Mouse (Mus musculus) forebrain, embryonic 12.5 days (tissue): ENCODE measurements around the gene Uts2r. TPM values are rescaled to one million over a fixed set of nuclear protein-coding genes. Genes with fewer than 3 reads are reported as not detected.

Source experiments
- ATAC-seq: fragments of 200-750 bp; cut with Nextera tagmentation; 2 replicates; pipeline ENCODE4 v1.8.0; 2017; ENCODE audit warnings: moderate TSS enrichment; ENCODE audit not compliant: low FRiP score
- H3K27ac ChIP-seq: fragments of 300-500 bp; sonication (generic); 2 replicates; pipeline ENCODE4 v1.5.1; 2016; ENCODE audit warnings: mild to moderate bottlenecking
- H3K27me3 ChIP-seq: fragments of 300-500 bp; sonication (generic); 2 replicates; pipeline ENCODE4 v1.6.1; 2016; ENCODE audit warnings: mild to moderate bottlenecking
- H3K36me3 ChIP-seq: fragments of 300-500 bp; sonication (generic); replicated peaks from 2 replicates; pipeline ENCODE4 v1.6.1; 2016; ENCODE audit warnings: mild to moderate bottlenecking
- H3K4me1 ChIP-seq: fragments of 300-500 bp; sonication (generic); 2 replicates; pipeline ENCODE4 v1.6.1; 2016
- H3K4me2 ChIP-seq: fragments of 300-500 bp; sonication (generic); 2 replicates; pipeline ENCODE4 v1.6.1; 2016; ENCODE audit warnings: mild to moderate bottlenecking, moderate library complexity
- H3K4me3 ChIP-seq: fragments of 300-500 bp; sonication (generic); replicated peaks from 2 replicates; pipeline ENCODE4 v1.5.1; 2016; ENCODE audit warnings: mild to moderate bottlenecking
- H3K9ac ChIP-seq: fragments of 300-500 bp; sonication (generic); 2 replicates; pipeline ENCODE4 v1.6.1; 2016; ENCODE audit warnings: mild to moderate bottlenecking
- H3K9me3 ChIP-seq: fragments of 300-500 bp; sonication (generic); 2 replicates; pipeline ENCODE4 v1.6.1; 2016
- WGBS: fragments of 180-500 bp; shearing (Covaris S2); methylation state at CpG from one replicate; pipeline ENCODE4 v1.1.7; 2016; 5-methylcytosine and 5-hydroxymethylcytosine counted together
- polyA plus RNA-seq: library from polyadenylated mRNA; unstranded; fragments of >200 nt; fragmentation: Nextera tagmentation; extraction: Ambion mirVana; gene quantifications from 2 replicates; pipeline ENCODE4 v1.2.1, GENCODE M21; 2016

Gene Uts2r
- polyA plus RNA-seq, 1 experiment from 2014 or later: not detected

DNA sequence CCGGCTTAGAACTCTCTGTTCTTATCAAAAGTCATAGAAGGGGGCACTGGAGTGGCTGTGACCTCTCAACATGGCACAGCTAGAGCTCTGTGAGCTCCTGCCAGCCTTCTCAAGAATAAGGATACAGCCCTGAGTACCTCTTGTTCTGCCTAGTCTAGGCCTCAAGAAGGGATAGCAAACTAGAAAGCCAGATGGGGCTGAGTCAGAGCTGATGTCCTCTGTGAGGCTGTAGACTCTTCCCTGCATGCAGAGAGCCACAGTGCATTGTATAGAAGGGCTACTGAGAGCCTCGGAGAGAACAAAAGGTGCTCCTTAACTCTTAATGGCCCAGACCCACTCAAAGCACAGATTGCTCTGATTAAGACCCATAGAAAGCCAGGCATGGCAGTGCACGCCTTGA lies 14.2 kb downstream of the Uts2r start:
- Histone ChIP-seq H3K27me3 (no peaks in the 10 kb centered on the region), H3K4me3 (no peak overlapping the region), H3K36me3 (no peaks in the 10 kb centered on the region), H3K4me2 (no peak overlapping the region), H3K4me1 (peaks cover 25% of the 10 kb centered on the region), H3K27ac (0 out of 2 replicates have a peak overlapping the region, but pooled peaks have one; percentile 26), H3K9ac (no peak overlapping the region), H3K9me3 (no peaks in the 10 kb centered on the region)
- 26% methylated on average over 3 of the region's 3 CpGs for WGBS
- no peak for ATAC-seq

GRCm38 (mm10) chr11:121176285-121177270 lies 16.5 kb downstream of the Uts2r start:
- peaks cover 25% of the 10 kb centered on the region for H3K4me1 ChIP-seq
- no peak overlapping the region for H3K9ac ChIP-seq
- H3K27me3 ChIP-seq: no peaks in the 10 kb centered on the region
- H3K4me2 ChIP-seq: no peak overlapping the region
- no peak overlapping the region for H3K27ac ChIP-seq
- 56% methylated on average over 12 of the region's 12 CpGs for WGBS
- ATAC-seq: 0 out of 2 replicates have a peak, but pooled peaks have one; percentile 9
- H3K9me3 ChIP-seq: no peaks in the 10 kb centered on the region
- H3K4me3 ChIP-seq: no peak overlapping the region
- H3K36me3 ChIP-seq: 0 out of 2 replicates have a peak, but pooled peaks cover under 1% of the 10 kb centered on the region

GRCm38 (mm10) chr11:121189681-121190080 lies 29.6 kb downstream of the Uts2r start:
- no peaks in the 10 kb centered on the region for H3K4me1 ChIP-seq
- H3K4me2 ChIP-seq: no peak overlapping the region
- no peaks in the 10 kb centered on the region for H3K36me3 ChIP-seq
- no peak for ATAC-seq
- H3K27me3 ChIP-seq: no peaks in the 10 kb centered on the region
- no peak overlapping the region for H3K27ac ChIP-seq
- WGBS: 92% methylated on average over 3 of the region's 3 CpGs
- no peak overlapping the region for H3K9ac ChIP-seq
- H3K9me3 ChIP-seq: no peaks in the 10 kb centered on the region
- H3K4me3 ChIP-seq: no peak overlapping the region

- Histone ChIP-seq H3K27ac (no peak overlapping the region), H3K4me3 (no peak overlapping the region), H3K27me3 (no peaks in the 10 kb centered on the region), H3K4me2 (no peak overlapping the region), H3K4me1 (no peaks in the 10 kb centered on the region), H3K36me3 (peaks cover 3% of the 10 kb centered on the region), H3K9ac (no peak overlapping the region), H3K9me3 (no peaks in the 10 kb centered on the region)
- WGBS: 79% methylated on average over 2 of the region's 2 CpGs
- ATAC-seq: no peak
These were observed 32.7 kb downstream of the Uts2r start for GRCm38 (mm10) chr11:121192742-121193141.

DNA sequence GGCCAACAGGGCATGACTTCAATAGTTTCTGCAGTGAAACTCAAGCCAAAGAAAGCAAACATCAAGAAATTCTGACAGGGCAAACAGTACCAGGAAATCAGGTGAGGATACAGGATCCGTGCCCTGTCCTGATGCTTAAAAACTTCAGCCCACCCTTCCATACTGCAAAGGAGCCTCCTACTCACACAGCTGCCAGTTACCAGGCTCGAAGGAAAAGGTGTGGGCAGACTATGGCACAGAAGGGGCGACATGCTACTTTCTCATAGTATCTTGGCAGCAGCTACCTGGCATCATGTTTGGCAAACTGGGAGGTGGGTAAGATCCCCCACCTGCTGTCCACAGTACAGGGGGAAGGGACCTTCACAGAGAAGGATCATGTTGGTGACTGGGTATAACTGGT lies 33.3 kb downstream of the Uts2r start:
- no peaks in the 10 kb centered on the region for H3K9me3 ChIP-seq
- H3K27me3 ChIP-seq: no peaks in the 10 kb centered on the region
- H3K36me3 ChIP-seq: peaks cover 3% of the 10 kb centered on the region
- no peak overlapping the region for H3K4me3 ChIP-seq
- H3K4me1 ChIP-seq: no peaks in the 10 kb centered on the region
- WGBS: 91% methylated on average over 3 of the region's 3 CpGs
- H3K4me2 ChIP-seq: no peak overlapping the region
- ATAC-seq: no peak
- H3K9ac ChIP-seq: no peak overlapping the region
- no peak overlapping the region for H3K27ac ChIP-seq

DNA sequence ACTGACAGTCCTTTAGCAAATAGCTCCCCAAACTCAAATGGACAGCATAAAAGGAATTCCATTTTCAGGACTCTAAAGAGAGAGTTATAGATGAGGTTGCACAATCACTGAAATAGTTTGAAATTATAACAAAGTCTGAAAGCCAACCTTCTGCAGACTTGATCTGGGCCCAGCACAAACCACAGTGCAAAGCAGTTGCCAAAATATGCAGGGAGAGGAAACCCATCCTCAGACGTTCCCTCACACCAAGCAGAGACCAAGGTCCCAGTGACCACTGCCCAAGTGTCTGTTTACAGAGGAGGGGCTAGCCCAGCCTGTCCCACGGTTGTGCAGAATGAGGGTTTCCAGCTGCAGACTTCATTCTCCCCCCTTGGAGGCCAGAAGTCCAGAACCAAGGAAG lies 38.6 kb downstream of the Uts2r start:
- Histone ChIP-seq H3K27me3 (no peaks in the 10 kb centered on the region), H3K9me3 (no peaks in the 10 kb centered on the region), H3K4me1 (peaks cover 3% of the 10 kb centered on the region), H3K4me2 (no peak overlapping the region), H3K4me3 (no peak overlapping the region), H3K27ac (no peak overlapping the region), H3K9ac (no peak overlapping the region), H3K36me3 (peaks cover 3% of the 10 kb centered on the region)
- ATAC-seq: no peak
- WGBS: 63% methylated on average over 2 of the region's 2 CpGs

DNA sequence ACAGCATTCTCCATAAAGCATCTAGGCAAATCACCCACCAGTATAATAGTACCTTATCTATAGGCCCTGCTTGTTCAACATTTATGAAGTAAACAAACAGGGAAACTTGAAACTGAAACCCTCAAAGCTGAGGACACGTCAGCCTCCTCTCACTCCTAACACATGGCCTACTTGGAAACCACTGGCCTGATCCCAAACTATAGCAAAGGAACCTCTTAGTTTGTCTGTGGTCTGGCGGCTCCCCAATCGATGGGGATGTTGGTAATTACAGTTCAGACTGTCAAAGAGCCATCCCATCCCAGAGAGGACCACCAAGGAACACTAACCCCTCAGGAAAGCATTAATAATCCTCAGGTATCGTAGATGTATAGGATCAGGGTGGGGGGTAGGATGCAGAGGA lies 39.8 kb downstream of the Uts2r start:
- H3K4me2 ChIP-seq: no peak overlapping the region
- no peaks in the 10 kb centered on the region for H3K9me3 ChIP-seq
- ATAC-seq: no peak
- H3K27me3 ChIP-seq: no peaks in the 10 kb centered on the region
- no peak overlapping the region for H3K9ac ChIP-seq
- peaks cover 3% of the 10 kb centered on the region for H3K36me3 ChIP-seq
- peaks cover 10% of the 10 kb centered on the region for H3K4me1 ChIP-seq
- H3K4me3 ChIP-seq: no peak overlapping the region
- 73% methylated on average over 4 of the region's 4 CpGs for WGBS
- no peak overlapping the region for H3K27ac ChIP-seq

GRCm38 (mm10) chr11:121200781-121201180 lies 40.7 kb downstream of the Uts2r start:
- Histone ChIP-seq H3K27ac (no peak overlapping the region), H3K9ac (no peak overlapping the region), H3K27me3 (no peaks in the 10 kb centered on the region), H3K36me3 (no peaks in the 10 kb centered on the region; the same call in 1 of the 2 replicates), H3K4me2 (no peak overlapping the region), H3K4me3 (no peak overlapping the region), H3K4me1 (peaks cover 15% of the 10 kb centered on the region), H3K9me3 (no peaks in the 10 kb centered on the region)
- no peak for ATAC-seq
- 90% methylated on average over 6 of the region's 6 CpGs for WGBS

- no peak for ATAC-seq
- 68% methylated on average over 11 of the region's 11 CpGs for WGBS
These were observed 41.5 kb downstream of the Uts2r start for GRCm38 (mm10) chr11:121201436-121202198.

GRCm38 (mm10) chr11:121203859-121204160 lies 43.7 kb downstream of the Uts2r start:
- peak overlapping the region; percentile 80 for H3K4me3 ChIP-seq
- peaks cover 6% of the 10 kb centered on the region for H3K36me3 ChIP-seq
- H3K27ac ChIP-seq: no peak overlapping the region
- 0% methylated on average over 5 of the region's 5 CpGs for WGBS
- no peak for ATAC-seq
- H3K4me1 ChIP-seq: peaks cover 15% of the 10 kb centered on the region
- H3K9ac ChIP-seq: no peak overlapping the region
- no peaks in the 10 kb centered on the region for H3K9me3 ChIP-seq
- H3K27me3 ChIP-seq: no peaks in the 10 kb centered on the region
- H3K4me2 ChIP-seq: peak overlapping the region; percentile 85

More at GRCm38 (mm10) chr11:121201436-121202198, 41.5 kb downstream of the Uts2r start:
- no peak overlapping the region for H3K27ac ChIP-seq
- no peaks in the 10 kb centered on the region; the same call in 1 of the 2 replicates for H3K36me3 ChIP-seq
- H3K27me3 ChIP-seq: no peaks in the 10 kb centered on the region
- no peak overlapping the region for H3K4me2 ChIP-seq
- no peak overlapping the region for H3K4me3 ChIP-seq
- no peaks in the 10 kb centered on the region for H3K9me3 ChIP-seq
- H3K4me1 ChIP-seq: peaks cover 15% of the 10 kb centered on the region
- H3K9ac ChIP-seq: no peak overlapping the region

GRCm38 (mm10) chr11:121204161-121205006 lies 44.3 kb downstream of the Uts2r start, which contains the start of the genes Hexdc and Ogfod3:
Gene Hexdc, plus strand, starts transcription at chr11:121204433.
Gene Ogfod3, minus strand, starts transcription at chr11:121204711.
- H3K27me3 ChIP-seq: no peaks in the 10 kb centered on the region
- H3K27ac ChIP-seq: peak within 1 kb of the TSS; percentile 89
- H3K36me3 ChIP-seq: peaks cover 10% of the 10 kb centered on the region
- under 1% methylated on average over 70 of the region's 70 CpGs for WGBS
- H3K4me3 ChIP-seq: peak within 1 kb of the TSS; percentile 80
- peak; percentile 97 for ATAC-seq
- peak within 1 kb of the TSS; percentile 85 for H3K4me2 ChIP-seq
- H3K9ac ChIP-seq: peak within 1 kb of the TSS; percentile 77
- H3K9me3 ChIP-seq: no peaks in the 10 kb centered on the region
- peaks cover 15% of the 10 kb centered on the region for H3K4me1 ChIP-seq
